In the genomic region with DNA sequence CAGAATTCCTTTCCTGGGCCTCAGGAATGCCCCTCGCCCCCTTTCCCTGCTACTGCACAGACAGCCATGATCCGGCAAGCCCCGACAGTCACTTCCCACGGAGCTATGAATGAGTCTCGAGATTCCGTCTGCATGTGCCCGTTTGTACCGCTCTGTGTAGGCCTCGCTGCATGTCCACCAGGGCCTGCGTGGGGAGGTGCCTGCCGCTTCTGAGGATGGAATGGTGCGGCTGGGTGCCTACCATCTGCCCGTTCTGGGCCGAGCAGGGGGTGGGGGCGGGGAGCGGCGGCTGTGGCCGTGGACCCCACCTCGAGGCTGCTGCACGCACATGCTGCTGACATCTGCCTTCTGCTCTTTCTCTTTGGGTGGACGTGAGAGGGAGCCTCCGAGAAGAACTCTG, we compare ENCODE assay signal across 14 mouse cellular contexts. TPM values are rescaled to one million over a fixed set of nuclear protein-coding genes. Genes with fewer than 3 reads are reported as not detected.
DNase-seq lines count a peak whose midpoint lies in the region; ATAC-seq and TF ChIP-seq lines count a peak whose summit lies in the region.
"Had no signal": no experiment of that assay in that cellular context is flagged by ENCODE, and none has a peak within 500 bp of the region (broad histone marks: within the 10 kb centered on the region; RNA-seq: fewer than 3 reads in every experiment).

No protein-coding gene starts in this region.

- no peaks in the 10 kb centered on the region for H3K9me3 ChIP-seq in forebrain, postnatal 0 days (ENCODE audit: low read length)
- no peaks in the 10 kb centered on the region for H3K9me3 ChIP-seq in forebrain, embryonic 12.5 days
- no peaks in the 10 kb centered on the region for H3K9me3 ChIP-seq in midbrain, embryonic 12.5 days
- no peaks in the 10 kb centered on the region for H3K9me3 ChIP-seq in midbrain, embryonic 11.5 days (ENCODE audit: control insufficient read depth, low read length)
- H3K9me3 ChIP-seq in midbrain, embryonic 15.5 days = no peaks in the 10 kb centered on the region
- no peaks in the 10 kb centered on the region for H3K9me3 ChIP-seq in intestine, postnatal 0 days (ENCODE audit: control insufficient read depth)

- no peak overlapping the region for H3K4me3 ChIP-seq in forebrain, postnatal 0 days (ENCODE audit: low read depth, low read length)
- H3K4me3 ChIP-seq in forebrain, embryonic 12.5 days (replicated peaks) = no peak overlapping the region
- H3K4me3 ChIP-seq in midbrain, embryonic 12.5 days = no peak overlapping the region
- H3K4me3 ChIP-seq in midbrain, embryonic 11.5 days (ENCODE audit: low read depth, low read length) = no peak overlapping the region
- H3K4me3 ChIP-seq in midbrain, embryonic 15.5 days = no peak overlapping the region
- H3K4me3 ChIP-seq in intestine, postnatal 0 days (ENCODE audit: low read depth, low read length) = no peak overlapping the region
- H3K4me3 ChIP-seq: myocyte had no signal

- TF ChIP-seq CTCF in forebrain, postnatal 0 days (IDR thresholded peaks at IDR 0.05; ENCODE audit: low read depth) = no peak
- TF ChIP-seq CTCF in intestine, postnatal 0 days (IDR thresholded peaks at IDR 0.05; ENCODE audit: low read depth) = no peak

- H3K9ac ChIP-seq in forebrain, postnatal 0 days = no peak overlapping the region
- H3K9ac ChIP-seq in forebrain, embryonic 12.5 days = no peak overlapping the region
- H3K9ac ChIP-seq in midbrain, embryonic 12.5 days (replicated peaks) = no peak overlapping the region
- no peak overlapping the region for H3K9ac ChIP-seq in midbrain, embryonic 11.5 days (ENCODE audit: low read length)
- H3K9ac ChIP-seq in midbrain, embryonic 15.5 days = no peak overlapping the region
- H3K9ac ChIP-seq in intestine, postnatal 0 days (ENCODE audit: low read depth, low read length) = no peak overlapping the region

- H3K4me2 ChIP-seq in forebrain, postnatal 0 days (ENCODE audit: low read depth) = no peak overlapping the region
- no peak overlapping the region for H3K4me2 ChIP-seq in forebrain, embryonic 12.5 days
- no peak overlapping the region for H3K4me2 ChIP-seq in midbrain, embryonic 12.5 days (replicated peaks)
- H3K4me2 ChIP-seq in midbrain, embryonic 11.5 days = no peak overlapping the region
- no peak overlapping the region for H3K4me2 ChIP-seq in midbrain, embryonic 15.5 days
- no peak overlapping the region for H3K4me2 ChIP-seq in intestine, postnatal 0 days (replicated peaks; ENCODE audit: low read depth)

- 50% methylated on average over 22 of the region's 22 CpGs for WGBS in forebrain, postnatal 0 days
- 49% methylated on average over 22 of the region's 22 CpGs for WGBS in forebrain, embryonic 12.5 days
- 59% methylated on average over 22 of the region's 22 CpGs for WGBS in midbrain, embryonic 12.5 days
- 54% methylated on average over 22 of the region's 22 CpGs for WGBS in midbrain, embryonic 11.5 days
- 36% methylated on average over 22 of the region's 22 CpGs for WGBS in midbrain, embryonic 15.5 days
- 59% methylated on average over 22 of the region's 22 CpGs for WGBS in intestine, postnatal 0 days

- H3K4me1 ChIP-seq in forebrain, postnatal 0 days (ENCODE audit: insufficient read depth) = no peaks in the 10 kb centered on the region
- peaks cover 22% of the 10 kb centered on the region for H3K4me1 ChIP-seq in forebrain, embryonic 12.5 days
- H3K4me1 ChIP-seq in midbrain, embryonic 12.5 days = peaks cover 21% of the 10 kb centered on the region
- no peaks in the 10 kb centered on the region; the same call in 1 of the 2 replicates for H3K4me1 ChIP-seq in midbrain, embryonic 11.5 days (ENCODE audit: control insufficient read depth, insufficient read depth, low read length)
- peaks cover 3% of the 10 kb centered on the region; the same call in 1 of the 2 replicates for H3K4me1 ChIP-seq in midbrain, embryonic 15.5 days
- no peaks in the 10 kb centered on the region for H3K4me1 ChIP-seq in intestine, postnatal 0 days (replicated peaks; ENCODE audit: control insufficient read depth, insufficient read depth, low read length)

- H3K36me3 ChIP-seq in forebrain, postnatal 0 days (ENCODE audit: insufficient read depth) = peaks cover 10% of the 10 kb centered on the region
- H3K36me3 ChIP-seq in forebrain, embryonic 12.5 days (replicated peaks) = no peaks in the 10 kb centered on the region
- peaks cover 3% of the 10 kb centered on the region; the same call in 1 of the 2 replicates for H3K36me3 ChIP-seq in midbrain, embryonic 12.5 days
- no peaks in the 10 kb centered on the region for H3K36me3 ChIP-seq in midbrain, embryonic 11.5 days (ENCODE audit: control insufficient read depth, insufficient read depth, low read length)
- H3K36me3 ChIP-seq in midbrain, embryonic 15.5 days (replicated peaks) = 0 out of 2 replicates have a peak, but pooled peaks cover 6% of the 10 kb centered on the region
- H3K36me3 ChIP-seq in intestine, postnatal 0 days (ENCODE audit: control insufficient read depth, insufficient read depth) = no peaks in the 10 kb centered on the region

- no peak overlapping the region for H3K27ac ChIP-seq in forebrain, postnatal 0 days (ENCODE audit: low read depth, low read length)
- H3K27ac ChIP-seq in forebrain, embryonic 12.5 days = no peak overlapping the region
- H3K27ac ChIP-seq in midbrain, embryonic 12.5 days (replicated peaks) = peak overlapping the region; percentile 2; the same call in 1 of the 2 replicates
- no peak overlapping the region for H3K27ac ChIP-seq in midbrain, embryonic 11.5 days (ENCODE audit: low read depth, low read length)
- no peak overlapping the region for H3K27ac ChIP-seq in midbrain, embryonic 15.5 days
- no peak overlapping the region for H3K27ac ChIP-seq in intestine, postnatal 0 days (ENCODE audit: low read depth, low read length)
- H3K27ac ChIP-seq: macrophage had no signal

- H3K27me3 ChIP-seq in forebrain, postnatal 0 days (ENCODE audit: insufficient read depth, low read length) = no peaks in the 10 kb centered on the region
- peaks cover 21% of the 10 kb centered on the region for H3K27me3 ChIP-seq in forebrain, embryonic 12.5 days
- peaks cover 9% of the 10 kb centered on the region; the same call in 1 of the 2 replicates for H3K27me3 ChIP-seq in midbrain, embryonic 12.5 days
- no peaks in the 10 kb centered on the region; the same call in none of the 2 replicates for H3K27me3 ChIP-seq in midbrain, embryonic 11.5 days (ENCODE audit: control insufficient read depth, insufficient read depth, low read length)
- H3K27me3 ChIP-seq in midbrain, embryonic 15.5 days (replicated peaks) = 0 out of 2 replicates have a peak, but pooled peaks cover 5% of the 10 kb centered on the region
- no peaks in the 10 kb centered on the region for H3K27me3 ChIP-seq in intestine, postnatal 0 days (replicated peaks; ENCODE audit: control insufficient read depth, insufficient read depth, low read length)

- DNase-seq in forebrain, postnatal 0 days = no peak
- no peak for DNase-seq in midbrain, embryonic 11.5 days (ENCODE audit: low spot score, missing footprints)
- no peak for DNase-seq in ovary, adult 18-20 months (ENCODE audit: low spot score)
- DNase-seq: heart, postnatal 36 days; kidney, adult 8-10 months had no signal

- ATAC-seq in forebrain, postnatal 0 days = peak; percentile 26
- no peak for ATAC-seq in forebrain, embryonic 12.5 days (ENCODE audit: low FRiP score)
- ATAC-seq in midbrain, embryonic 12.5 days (ENCODE audit: low FRiP score, low read depth) = no peak
- no peak; the same call in 1 of the 2 replicates for ATAC-seq in midbrain, embryonic 11.5 days (ENCODE audit: low FRiP score)
- 0 out of 2 replicates have a peak, but pooled peaks have one; percentile 5 for ATAC-seq in erythroid progenitor cell, adult 5-6 weeks (replicated peaks; ENCODE audit: low FRiP score, poor library complexity, severe bottlenecking)
- ATAC-seq in midbrain, embryonic 15.5 days (replicated peaks) = peak; percentile 51; the same call in 1 of the 2 replicates
- ATAC-seq in intestine, postnatal 0 days = no peak
- ATAC-seq: CD4-positive, CD25-positive, alpha-beta regulatory T cell, adult 4 months; Patski had no signal

RNA-seq across cellular contexts. Expression of a gene that starts 45.6 kb away (rescaled TPM):
- total RNA-seq in forebrain, postnatal 0 days (2014; rRNA removed) = 4.8 and 8.5 TPM in 2 replicates
- polyA plus RNA-seq in forebrain, postnatal 0 days (2015; fragmentation: Nextera tagmentation; extraction: Ambion mirVana) = 19.3 and 22.7 TPM in 2 replicates
- 53.7 and 62.2 TPM in 2 replicates for polyA plus RNA-seq in forebrain, embryonic 12.5 days (2016; fragmentation: Nextera tagmentation; extraction: Ambion mirVana)
- polyA plus RNA-seq in midbrain, embryonic 12.5 days (2016; fragmentation: Nextera tagmentation; extraction: Ambion mirVana) = 47.1 and 47.4 TPM in 2 replicates
- polyA plus RNA-seq in midbrain, embryonic 11.5 days (2014; fragmentation: Nextera tagmentation; extraction: Ambion mirVana) = 49.9 and 52.9 TPM in 2 replicates
- 10.9 and 16.2 TPM in 2 replicates for total RNA-seq in erythroid progenitor cell, adult 5-6 weeks (2015; ENCODE audit: low replicate concordance)
- 7.6 and 8.1 TPM in 2 replicates for total RNA-seq in erythroid progenitor cell, adult 5-6 weeks (2017; ENCODE audit: low replicate concordance)
- 16.9 and 17.8 TPM in 2 replicates for polyA plus RNA-seq in midbrain, embryonic 15.5 days (2015; fragmentation: Nextera tagmentation; extraction: Ambion mirVana)
- 77.3 and 79.4 TPM in 2 replicates for polyA plus RNA-seq in intestine, postnatal 0 days (2015; fragmentation: Nextera tagmentation; extraction: Ambion mirVana)

Comparison
In these comparisons a context has a peak if more than half of its experiments do, and no peak if none do; other contexts are left out.
1. ATAC-seq: peak in forebrain, postnatal 0 days (single experiment), erythroid progenitor cell, adult 5-6 weeks (single experiment) and midbrain, embryonic 15.5 days (single experiment); none in forebrain, embryonic 12.5 days (single experiment), midbrain, embryonic 12.5 days (single experiment), midbrain, embryonic 11.5 days (single experiment) and intestine, postnatal 0 days (single experiment).